8 mouse cellular contexts compared by ENCODE assay signal in genomic region chr9:115049981-115050720, GRCm38 (mm10).
DNase-seq lines count a peak whose midpoint lies in the region; ATAC-seq and TF ChIP-seq lines count a peak whose summit lies in the region.

No protein-coding gene starts in this region.

- H3K36me3 ChIP-seq in forebrain, embryonic 14.5 days (ENCODE audit: control insufficient read depth, insufficient read depth, low read length), result no peaks in the 10 kb centered on the region
- no peaks in the 10 kb centered on the region for H3K36me3 ChIP-seq in forebrain, embryonic 15.5 days
- H3K36me3 ChIP-seq in CH12.LX (replicated peaks in 1 of 2; ENCODE audit: control insufficient read depth in 1 of 2, insufficient read depth in 1 of 2, low read length in 1 of 2), result no peaks in the 10 kb centered on the region

- 74% methylated on average over 13 of the region's 13 CpGs for WGBS in forebrain, embryonic 14.5 days
- 75% methylated on average over 13 of the region's 13 CpGs for WGBS in forebrain, embryonic 15.5 days

- dilution Hi-C loops in CH12.LX (cut with MboI; ENCODE audit: extremely low pct_ligation_motif_present, extremely low pct_unique_long_range_greater_than_20kb, low sequenced_read_pairs), result no loop called here

- no peak overlapping the region for H3K27ac ChIP-seq in forebrain, embryonic 14.5 days (ENCODE audit: low read depth, low read length)
- no peak overlapping the region for H3K27ac ChIP-seq in forebrain, embryonic 15.5 days (replicated peaks)
- H3K27ac ChIP-seq in CH12.LX (ENCODE audit: insufficient read depth, low read depth), result no peak overlapping the region

- H3K4me1 ChIP-seq in forebrain, embryonic 14.5 days (ENCODE audit: control insufficient read depth, insufficient read depth, low read length), result 0 out of 2 replicates have a peak, but pooled peaks cover 6% of the 10 kb centered on the region
- peaks cover 10% of the 10 kb centered on the region for H3K4me1 ChIP-seq in forebrain, embryonic 15.5 days
- peaks cover 0 to 23% of the 10 kb centered on the region in 2 experiments; a peak in 3 of 4 replicates for H3K4me1 ChIP-seq in CH12.LX (ENCODE audit: control insufficient read depth in 1 of 2, insufficient read depth in 2 of 2)

- no peak overlapping the region for H3K9ac ChIP-seq in forebrain, embryonic 14.5 days (ENCODE audit: low read length)
- H3K9ac ChIP-seq in forebrain, embryonic 15.5 days (replicated peaks), result no peak overlapping the region
- no peak overlapping the region for H3K9ac ChIP-seq in CH12.LX (ENCODE audit: insufficient read depth, low read depth)

- no peak overlapping the region for H3K4me3 ChIP-seq in forebrain, embryonic 14.5 days (ENCODE audit: low read depth, low read length)
- no peak overlapping the region for H3K4me3 ChIP-seq in forebrain, embryonic 15.5 days
- no peak overlapping the region for H3K4me3 ChIP-seq in CH12.LX (replicated peaks in 1 of 3; ENCODE audit: low read depth in 2 of 3, low read length in 2 of 3, poor library complexity in 1 of 3)

- H3K9me3 ChIP-seq in forebrain, embryonic 14.5 days (replicated peaks; ENCODE audit: control insufficient read depth, low read length), result no peaks in the 10 kb centered on the region
- no peaks in the 10 kb centered on the region for H3K9me3 ChIP-seq in forebrain, embryonic 15.5 days
- H3K9me3 ChIP-seq in CH12.LX (replicated peaks; ENCODE audit: low read length), result no peaks in the 10 kb centered on the region

- no peaks in the 10 kb centered on the region for H3K79me2 ChIP-seq in CH12.LX (replicated peaks; ENCODE audit: control insufficient read depth, extremely low read depth, insufficient read depth, poor library complexity, severe bottlenecking)

- in situ Hi-C loops in CH12.LX (cut with MboI; ENCODE audit: low pct_ligation_motif_present, low pct_unique_long_range_greater_than_20kb, low sequenced_read_pairs), result no loop called here

- DNase-seq in forebrain, embryonic 14.5 days (ENCODE audit: low spot score), result peak; percentile 20
- peak; percentile 21 for DNase-seq in CH12.LX (ENCODE audit: extremely low read depth)
- DNase-seq in gastrocnemius, adult 8-10 months (ENCODE audit: low spot score in 2 of 2), result peak; percentile 37 to 53
- DNase-seq in kidney, postnatal 4 days, result peak; percentile 36 to 59
- no peak for DNase-seq in testis, postnatal 10 days (ENCODE audit: low spot score)
- DNase-seq in right cerebral cortex, adult 2 months (ENCODE audit: low spot score in 2 of 2), result no peak

- no peak for TF ChIP-seq EP300 in CH12.LX (IDR thresholded peaks at IDR 0.05; ENCODE audit: low read length)

- no peak for ATAC-seq in forebrain, embryonic 14.5 days
- ATAC-seq in forebrain, embryonic 15.5 days (replicated peaks), result no peak
- no peak for ATAC-seq in activated CD4-positive, CD25-positive, alpha-beta regulatory T cell, adult 4 months

- H3K27me3 ChIP-seq in forebrain, embryonic 14.5 days (replicated peaks; ENCODE audit: control insufficient read depth, insufficient read depth, low read length), result no peaks in the 10 kb centered on the region
- no peaks in the 10 kb centered on the region for H3K27me3 ChIP-seq in forebrain, embryonic 15.5 days
- no peaks in the 10 kb centered on the region for H3K27me3 ChIP-seq in CH12.LX (replicated peaks)

- TF ChIP-seq CTCF in CH12.LX (conservative IDR thresholded peaks at IDR 0.05 in 1 of 2, IDR thresholded peaks at IDR 0.05 in 1 of 2; ENCODE audit: low read depth in 2 of 2, low read length in 2 of 2), result no peak

- no peak for TF ChIP-seq RAD21 in CH12.LX (IDR thresholded peaks at IDR 0.05; ENCODE audit: low read depth, low read length)

- H3K4me2 ChIP-seq in forebrain, embryonic 14.5 days (ENCODE audit: low read length), result no peak overlapping the region
- no peak overlapping the region for H3K4me2 ChIP-seq in forebrain, embryonic 15.5 days (replicated peaks)
- H3K4me2 ChIP-seq in CH12.LX (ENCODE audit: insufficient read depth, low read depth, poor library complexity, severe bottlenecking), result no peak overlapping the region

- TF ChIP-seq POLR2A in CH12.LX (IDR thresholded peaks at IDR 0.05; ENCODE audit: low read depth, low read length), result no peak

TF ChIP-seq in CH12.LX, 34 proteins besides CTCF, POLR2A, EP300 and RAD21:
- TF ChIP-seq MYC (IDR thresholded peaks at IDR 0.05; ENCODE audit: low read depth, low read length) (no peak), ZMIZ1 (IDR thresholded peaks at IDR 0.05; ENCODE audit: low read depth, low read length) (no peak), UBTF (IDR thresholded peaks at IDR 0.05; ENCODE audit: low read depth, low read length) (no peak), CHD2 (IDR thresholded peaks at IDR 0.05; ENCODE audit: low read length) (no peak), ZC3H11A (IDR thresholded peaks at IDR 0.05; ENCODE audit: low read depth, low read length) (no peak), MXI1 (IDR thresholded peaks at IDR 0.05; ENCODE audit: low read depth, low read length) (no peak), PAX5 (IDR thresholded peaks at IDR 0.05; ENCODE audit: low read length) (no peak), GABPA (IDR thresholded peaks at IDR 0.05; ENCODE audit: insufficient replicate concordance, low read depth, low read length) (no peak), ETS1 (conservative IDR thresholded peaks at IDR 0.05; ENCODE audit: low read depth, low read length) (no peak), USF1 (IDR thresholded peaks at IDR 0.05; ENCODE audit: low read depth, low read length) (no peak), USF2 (conservative IDR thresholded peaks at IDR 0.05; ENCODE audit: low read depth, low read length) (no peak), SMC3 (IDR thresholded peaks at IDR 0.05; ENCODE audit: low read depth, low read length) (no peak), ZNF384 (IDR thresholded peaks at IDR 0.05; ENCODE audit: low read depth, low read length) (no peak), IRF4 (IDR thresholded peaks at IDR 0.05; ENCODE audit: low read depth, low read length) (no peak), NRF1 (IDR thresholded peaks at IDR 0.05; ENCODE audit: low read depth, low read length) (no peak)

Comparison
In these comparisons a context has a peak if more than half of its experiments do, and no peak if none do; other contexts are left out.
1. DNase-seq: peak in forebrain, embryonic 14.5 days (single experiment), CH12.LX (single experiment), gastrocnemius, adult 8-10 months (2 of 2) and kidney, postnatal 4 days (2 of 2); none in testis, postnatal 10 days (single experiment) and right cerebral cortex, adult 2 months (0 of 2).